Mouse (Mus musculus): Measurements from ENCODE around the gene D130052B06Rik.

DNA sequence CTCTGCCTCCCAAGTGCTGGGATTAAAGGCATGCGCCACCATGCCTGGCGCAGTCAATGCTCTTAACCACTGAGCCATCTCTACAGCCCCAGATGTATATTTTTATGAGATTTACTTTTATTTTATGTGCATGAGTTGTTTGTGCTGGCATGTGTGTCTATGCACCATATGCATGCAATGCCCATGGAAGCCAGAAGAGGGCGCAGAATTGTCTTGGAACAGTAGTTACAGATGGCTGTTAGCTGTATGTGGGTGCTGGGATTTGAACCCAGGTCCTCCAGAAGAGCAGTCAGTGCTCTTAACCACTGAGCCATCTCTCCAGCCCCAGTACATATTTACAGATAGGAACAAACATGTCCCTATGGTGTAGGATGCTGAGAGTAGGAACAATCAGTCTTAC, 24.2 kb upstream of the D130052B06Rik start:
- TF ChIP-seq MYOD1 (IDR thresholded peaks at IDR 0.05; ENCODE audit: control insufficient read depth in 1 of 3, insufficient read length in 2 of 3, low read depth in 2 of 3) (no peak), REST (IDR thresholded peaks at IDR 0.05; ENCODE audit: insufficient read depth, insufficient read length) (no peak), E2F4 (IDR thresholded peaks at IDR 0.05; ENCODE audit: insufficient read depth) (no peak), POLR2A (IDR thresholded peaks at IDR 0.05; ENCODE audit: insufficient read length, low read depth) (no peak), TCF12 (IDR thresholded peaks at IDR 0.05; ENCODE audit: insufficient read depth, poor library complexity, severe bottlenecking) (no peak), POLR2AphosphoS2 (IDR thresholded peaks at IDR 0.05; ENCODE audit: insufficient read length, low read depth) (no peak), MYOG (IDR thresholded peaks at IDR 0.05; ENCODE audit: control insufficient read depth in 1 of 3, insufficient read depth in 1 of 3, insufficient read length in 2 of 3, low read depth in 2 of 3) (no peak), MAX (IDR thresholded peaks at IDR 0.05; ENCODE audit: low read depth) (no peak), USF1 (IDR thresholded peaks at IDR 0.05; ENCODE audit: low read depth) (no peak)
